Mouse (Mus musculus) c-Kit-negative CD71-positive TER-119-positive erythroid progenitor cells, embryonic 14.5 days (primary cell): Measurements from ENCODE around the gene Gstm4.
"Not testable (repeated sequence)": the region's sequence is repeated elsewhere in the genome, so short reads cannot be mapped to it uniquely, and the experiment has no call there.

Experiments used
- DNase-seq: peaks from one replicate; pipeline ENCODE4 v3.0.0-alpha.2; 2013; ENCODE audit warnings: low read depth, low spot score

Gene Gstm4

GRCm38 (mm10) chr3:108070295-108071293, 25.9 kb upstream of the Gstm4 start:
- peak; percentile 55 for DNase-seq

GRCm38 (mm10) chr3:108069231-108069870, 24.7 kb upstream of the Gstm4 start:
- no peak for DNase-seq

GRCm38 (mm10) chr3:108068826-108069225, 24.1 kb upstream of the Gstm4 start:
- no peak for DNase-seq

- no peak for DNase-seq
Observed at GRCm38 (mm10) chr3:108067370-108067934, 22.8 kb upstream of the Gstm4 start.

- no peak for DNase-seq
Observed at GRCm38 (mm10) chr3:108065551-108065950, 20.9 kb upstream of the Gstm4 start.

GRCm38 (mm10) chr3:108064672-108065071, 20.0 kb upstream of the Gstm4 start:
- DNase-seq: no peak

GRCm38 (mm10) chr3:108062648-108063047, 18.0 kb upstream of the Gstm4 start:
- DNase-seq: no peak

GRCm38 (mm10) chr3:108061420-108061819, 16.7 kb upstream of the Gstm4 start:
- peak; percentile 56 for DNase-seq

GRCm38 (mm10) chr3:108050493-108050892, 5.8 kb upstream of the Gstm4 start:
- no peak for DNase-seq

GRCm38 (mm10) chr3:108048306-108048705, 3.6 kb upstream of the Gstm4 start:
- DNase-seq: no peak

- peak; percentile 45 for DNase-seq
Observed at GRCm38 (mm10) chr3:108046944-108047655, 2.4 kb upstream of the Gstm4 start.

GRCm38 (mm10) chr3:108033156-108033555, 11.5 kb downstream of the Gstm4 start:
- no peak for DNase-seq

GRCm38 (mm10) chr3:108032113-108032512, 12.6 kb downstream of the Gstm4 start:
- DNase-seq: no peak

- DNase-seq: no peak
Observed at GRCm38 (mm10) chr3:108028641-108029365, 15.9 kb downstream of the Gstm4 start.

- DNase-seq: no peak
Observed at GRCm38 (mm10) chr3:108026597-108026996, 18.1 kb downstream of the Gstm4 start.

- no peak for DNase-seq
Observed at GRCm38 (mm10) chr3:108026049-108026448, 18.6 kb downstream of the Gstm4 start.

- DNase-seq: no peak
Observed at GRCm38 (mm10) chr3:108025318-108025717, 19.4 kb downstream of the Gstm4 start.

GRCm38 (mm10) chr3:108022650-108023049, 22.0 kb downstream of the Gstm4 start:
- DNase-seq: no peak

- DNase-seq: not testable (repeated sequence)
Observed at GRCm38 (mm10) chr3:108020351-108021022, 24.2 kb downstream of the Gstm4 start.

GRCm38 (mm10) chr3:108019226-108019625, 25.5 kb downstream of the Gstm4 start:
- not testable (repeated sequence) for DNase-seq
